ENCODE assay signal across 9 mouse cellular contexts in genomic region chr7:80207314-80207731, GRCm38 (mm10). TPM values are rescaled to one million over a fixed set of nuclear protein-coding genes. Genes with fewer than 3 reads are reported as not detected.
DNase-seq lines count a peak whose midpoint lies in the region; ATAC-seq and TF ChIP-seq lines count a peak whose summit lies in the region.
"Had no signal": no experiment of that assay in that cellular context is flagged by ENCODE, and none has a peak within 500 bp of the region (broad histone marks: within the 10 kb centered on the region; RNA-seq: fewer than 3 reads in every experiment).

No protein-coding gene starts in this region.

- H3K36me3 ChIP-seq in spleen, adult 2 months (ENCODE audit: control insufficient read depth, insufficient read depth, low read length): peaks cover 2% of the 10 kb centered on the region; the same call in 1 of the 2 replicates
- H3K36me3 ChIP-seq in kidney, postnatal 0 days (ENCODE audit: insufficient read depth, low read length): no peaks in the 10 kb centered on the region
- peaks cover 2% of the 10 kb centered on the region; the same call in 1 of the 2 replicates for H3K36me3 ChIP-seq in stomach, embryonic 14.5 days (ENCODE audit: control insufficient read depth, insufficient read depth, low read length)
- 0 out of 2 replicates have a peak, but pooled peaks cover 6% of the 10 kb centered on the region for H3K36me3 ChIP-seq in forebrain, postnatal 0 days (ENCODE audit: insufficient read depth)
- H3K36me3 ChIP-seq in forebrain, embryonic 15.5 days: no peaks in the 10 kb centered on the region

- H3K4me2 ChIP-seq in kidney, postnatal 0 days (ENCODE audit: low read length): no peak overlapping the region
- H3K4me2 ChIP-seq in stomach, embryonic 14.5 days (replicated peaks; ENCODE audit: low read depth, low read length): 0 out of 2 replicates have a peak overlapping the region, but pooled peaks have one; percentile 2
- H3K4me2 ChIP-seq in forebrain, postnatal 0 days (ENCODE audit: low read depth): no peak overlapping the region
- H3K4me2 ChIP-seq in forebrain, embryonic 15.5 days (replicated peaks): no peak overlapping the region

- H3K27me3 ChIP-seq in spleen, adult 2 months (ENCODE audit: control insufficient read depth, insufficient read depth, low read length): no peaks in the 10 kb centered on the region
- H3K27me3 ChIP-seq in kidney, postnatal 0 days (ENCODE audit: insufficient read depth, low read length): no peaks in the 10 kb centered on the region
- no peaks in the 10 kb centered on the region for H3K27me3 ChIP-seq in stomach, embryonic 14.5 days (ENCODE audit: control insufficient read depth, insufficient read depth, low read length)
- no peaks in the 10 kb centered on the region for H3K27me3 ChIP-seq in forebrain, postnatal 0 days (ENCODE audit: insufficient read depth, low read length)
- no peaks in the 10 kb centered on the region for H3K27me3 ChIP-seq in forebrain, embryonic 15.5 days

- peak; percentile 68 for ATAC-seq in kidney, postnatal 0 days (replicated peaks; ENCODE audit: low FRiP score, low read depth)
- ATAC-seq in stomach, embryonic 14.5 days (ENCODE audit: insufficient number of reproducible peaks, insufficient read depth, low FRiP score, low read depth): peak; percentile 43
- ATAC-seq in forebrain, postnatal 0 days: no peak
- ATAC-seq in forebrain, embryonic 15.5 days (replicated peaks): no peak

- 0 out of 2 replicates have a peak overlapping the region, but pooled peaks have one; percentile 6 for H3K9ac ChIP-seq in kidney, postnatal 0 days (ENCODE audit: low read depth, low read length)
- H3K9ac ChIP-seq in stomach, embryonic 14.5 days (replicated peaks; ENCODE audit: low read depth, low read length): no peak overlapping the region
- no peak overlapping the region for H3K9ac ChIP-seq in forebrain, postnatal 0 days
- no peak overlapping the region for H3K9ac ChIP-seq in forebrain, embryonic 15.5 days (replicated peaks)

- peak overlapping the region; percentile 88 for H3K27ac ChIP-seq in spleen, adult 2 months (ENCODE audit: insufficient read depth, low read length)
- H3K27ac ChIP-seq in bone marrow, adult 2 months (ENCODE audit: control insufficient read depth, insufficient read depth, low read depth, low read length, poor library complexity): peak overlapping the region; percentile 91
- peak overlapping the region; percentile 75 for H3K27ac ChIP-seq in kidney, postnatal 0 days
- peak overlapping the region; percentile 87 for H3K27ac ChIP-seq in stomach, embryonic 14.5 days (ENCODE audit: low read length)
- no peak overlapping the region for H3K27ac ChIP-seq in forebrain, postnatal 0 days (ENCODE audit: low read depth, low read length)
- no peak overlapping the region for H3K27ac ChIP-seq in forebrain, embryonic 15.5 days (replicated peaks)

- H3K9me3 ChIP-seq in kidney, postnatal 0 days (replicated peaks; ENCODE audit: low read length): no peaks in the 10 kb centered on the region
- no peaks in the 10 kb centered on the region for H3K9me3 ChIP-seq in stomach, embryonic 14.5 days (ENCODE audit: control insufficient read depth, low read depth, low read length)
- H3K9me3 ChIP-seq in forebrain, postnatal 0 days (ENCODE audit: low read length): no peaks in the 10 kb centered on the region
- H3K9me3 ChIP-seq in forebrain, embryonic 15.5 days: no peaks in the 10 kb centered on the region

- no peak for TF ChIP-seq CTCF in spleen, adult 2 months (IDR thresholded peaks at IDR 0.05; ENCODE audit: extremely low read depth, insufficient read depth, insufficient read length, insufficient replicate concordance)
- TF ChIP-seq CTCF in bone marrow, adult 2 months (IDR thresholded peaks at IDR 0.05; ENCODE audit: control insufficient read depth, insufficient read depth, low read length): no peak
- TF ChIP-seq CTCF in kidney, postnatal 0 days (IDR thresholded peaks at IDR 0.05; ENCODE audit: low read depth): no peak
- TF ChIP-seq CTCF in forebrain, postnatal 0 days (IDR thresholded peaks at IDR 0.05; ENCODE audit: low read depth): no peak

- no peak overlapping the region for H3K4me3 ChIP-seq in spleen, adult 2 months (ENCODE audit: extremely low read depth, insufficient read depth, insufficient read length)
- no peak overlapping the region for H3K4me3 ChIP-seq in bone marrow, adult 2 months (replicated peaks; ENCODE audit: control insufficient read depth, low read depth, low read length)
- H3K4me3 ChIP-seq in kidney, postnatal 0 days (replicated peaks; ENCODE audit: low read depth, low read length): no peak overlapping the region
- H3K4me3 ChIP-seq in stomach, embryonic 14.5 days (ENCODE audit: low read depth, low read length): no peak overlapping the region
- no peak overlapping the region for H3K4me3 ChIP-seq in forebrain, postnatal 0 days (ENCODE audit: low read depth, low read length)
- H3K4me3 ChIP-seq in forebrain, embryonic 15.5 days: no peak overlapping the region

- WGBS in spleen, adult 2 months: 60% methylated on average over 3 of the region's 3 CpGs
- 44% methylated on average over 3 of the region's 3 CpGs for WGBS in bone marrow, adult 2 months
- WGBS in kidney, postnatal 0 days: 57% methylated on average over 3 of the region's 3 CpGs
- 53% methylated on average over 3 of the region's 3 CpGs for WGBS in stomach, embryonic 14.5 days
- WGBS in forebrain, postnatal 0 days: 75% methylated on average over 3 of the region's 3 CpGs
- WGBS in forebrain, embryonic 15.5 days: 73% methylated on average over 3 of the region's 3 CpGs

- DNase-seq in spleen, adult 2 months (ENCODE audit: low read depth in 1 of 2, low spot score in 2 of 2): peak in 1 of 2 experiments; percentile 48
- no peak for DNase-seq in spleen, adult 12 weeks (ENCODE audit: low spot score)
- no peak for DNase-seq in kidney, postnatal 0 days (ENCODE audit: low spot score)
- DNase-seq in forebrain, postnatal 0 days: no peak
- DNase-seq in right cerebral cortex, adult 18-20 months: no peak
- DNase-seq: thymus, adult 18-20 months had no signal

- H3K4me1 ChIP-seq in spleen, adult 2 months (ENCODE audit: control insufficient read depth, insufficient read depth, insufficient read length): peaks cover 84% of the 10 kb centered on the region
- peaks cover 43% of the 10 kb centered on the region for H3K4me1 ChIP-seq in bone marrow, adult 2 months (ENCODE audit: control insufficient read depth, insufficient read depth, low read length)
- H3K4me1 ChIP-seq in kidney, postnatal 0 days (replicated peaks; ENCODE audit: insufficient read depth, low read length): peaks cover 14% of the 10 kb centered on the region
- peaks cover 46% of the 10 kb centered on the region for H3K4me1 ChIP-seq in stomach, embryonic 14.5 days (ENCODE audit: control insufficient read depth, insufficient read depth, low read length)
- 0 out of 2 replicates have a peak, but pooled peaks cover 5% of the 10 kb centered on the region for H3K4me1 ChIP-seq in forebrain, postnatal 0 days (ENCODE audit: insufficient read depth)
- H3K4me1 ChIP-seq in forebrain, embryonic 15.5 days: peaks cover 62% of the 10 kb centered on the region

- TF ChIP-seq POLR2A in spleen, adult 2 months (IDR thresholded peaks at IDR 0.05; ENCODE audit: low read depth, low read length): no peak
- no peak for TF ChIP-seq POLR2A in bone marrow, adult 2 months (IDR thresholded peaks at IDR 0.05; ENCODE audit: borderline replicate concordance, control insufficient read depth, low read depth, low read length)

RNA-seq across cellular contexts. Expression of gene Sema4b, which starts 20.7 kb away (rescaled TPM):
- 69.5 and 81.3 TPM in 2 replicates for polyA plus RNA-seq in spleen, adult 2 months (2012; rRNA removed)
- 33.7 and 51.6 TPM in 2 replicates for polyA plus RNA-seq in bone marrow, adult 2 months (2011; ENCODE audit: insufficient read depth, insufficient read length, low replicate concordance, missing spikeins)
- polyA plus RNA-seq in kidney, postnatal 0 days (2015; fragmentation: Nextera tagmentation; extraction: Ambion mirVana): 20.7 and 21.2 TPM in 2 replicates
- polyA plus RNA-seq in stomach, embryonic 14.5 days (2014; fragmentation: Nextera tagmentation; extraction: Ambion mirVana): 21.7 and 23.4 TPM in 2 replicates
- 24.5 and 35.6 TPM in 2 replicates for total RNA-seq in forebrain, postnatal 0 days (2014; rRNA removed)
- 17.0 and 22.4 TPM in 2 replicates for polyA plus RNA-seq in forebrain, postnatal 0 days (2015; fragmentation: Nextera tagmentation; extraction: Ambion mirVana)
- polyA plus RNA-seq in forebrain, embryonic 15.5 days (2015; fragmentation: Nextera tagmentation; extraction: Ambion mirVana): 22.7 and 24.7 TPM in 2 replicates

RNA-seq across cellular contexts. Expression of gene Cib1, which starts 25.3 kb away (rescaled TPM):
- polyA plus RNA-seq in spleen, adult 2 months (2012; rRNA removed): 117 and 118 TPM in 2 replicates
- polyA plus RNA-seq in bone marrow, adult 2 months (2011; ENCODE audit: insufficient read depth, insufficient read length, low replicate concordance, missing spikeins): 81.7 and 82.5 TPM in 2 replicates
- polyA plus RNA-seq in kidney, postnatal 0 days (2015; fragmentation: Nextera tagmentation; extraction: Ambion mirVana): 165 and 188 TPM in 2 replicates
- polyA plus RNA-seq in stomach, embryonic 14.5 days (2014; fragmentation: Nextera tagmentation; extraction: Ambion mirVana): 108 and 112 TPM in 2 replicates
- total RNA-seq in forebrain, postnatal 0 days (2014; rRNA removed): 11.3 and 16.4 TPM in 2 replicates
- polyA plus RNA-seq in forebrain, postnatal 0 days (2015; fragmentation: Nextera tagmentation; extraction: Ambion mirVana): 29.0 and 29.3 TPM in 2 replicates
- 31.6 and 32.7 TPM in 2 replicates for polyA plus RNA-seq in forebrain, embryonic 15.5 days (2015; fragmentation: Nextera tagmentation; extraction: Ambion mirVana)

RNA-seq across cellular contexts. Expression of gene Gdpgp1, which starts 25.3 kb away (rescaled TPM):
- polyA plus RNA-seq in spleen, adult 2 months (2012; rRNA removed): 3.0 and 3.7 TPM in 2 replicates
- polyA plus RNA-seq in bone marrow, adult 2 months (2011; ENCODE audit: insufficient read depth, insufficient read length, low replicate concordance, missing spikeins): 1.1 and 1.8 TPM in 2 replicates
- polyA plus RNA-seq in kidney, postnatal 0 days (2015; fragmentation: Nextera tagmentation; extraction: Ambion mirVana): 2.1 and 2.9 TPM in 2 replicates
- polyA plus RNA-seq in stomach, embryonic 14.5 days (2014; fragmentation: Nextera tagmentation; extraction: Ambion mirVana): 5.0 and 5.6 TPM in 2 replicates
- total RNA-seq in forebrain, postnatal 0 days (2014; rRNA removed): 4.1 and 5.8 TPM in 2 replicates
- polyA plus RNA-seq in forebrain, postnatal 0 days (2015; fragmentation: Nextera tagmentation; extraction: Ambion mirVana): 1.3 and 2.6 TPM in 2 replicates
- 3.6 and 3.9 TPM in 2 replicates for polyA plus RNA-seq in forebrain, embryonic 15.5 days (2015; fragmentation: Nextera tagmentation; extraction: Ambion mirVana)

RNA-seq across cellular contexts. Expression of gene Ttll13, which starts 38.9 kb away (rescaled TPM):
- polyA plus RNA-seq in spleen, adult 2 months (2012; rRNA removed): 0.25 and 0.31 TPM in 2 replicates
- not detected in 2 replicates for polyA plus RNA-seq in bone marrow, adult 2 months (2011; ENCODE audit: insufficient read depth, insufficient read length, low replicate concordance, missing spikeins)
- 1.0 and 1.1 TPM in 2 replicates for polyA plus RNA-seq in kidney, postnatal 0 days (2015; fragmentation: Nextera tagmentation; extraction: Ambion mirVana)
- polyA plus RNA-seq in stomach, embryonic 14.5 days (2014; fragmentation: Nextera tagmentation; extraction: Ambion mirVana): 1.0 and 1.8 TPM in 2 replicates
- total RNA-seq in forebrain, postnatal 0 days (2014; rRNA removed): 0.48 and 2.0 TPM in 2 replicates
- 1.4 and 1.5 TPM in 2 replicates for polyA plus RNA-seq in forebrain, postnatal 0 days (2015; fragmentation: Nextera tagmentation; extraction: Ambion mirVana)
- polyA plus RNA-seq in forebrain, embryonic 15.5 days (2015; fragmentation: Nextera tagmentation; extraction: Ambion mirVana): 1.0 and 1.1 TPM in 2 replicates

RNA-seq across cellular contexts. Expression of gene Ngrn, which starts 53.7 kb away (rescaled TPM):
- 14.9 and 21.5 TPM in 2 replicates for polyA plus RNA-seq in spleen, adult 2 months (2012; rRNA removed)
- 12.7 and 26.8 TPM in 2 replicates for polyA plus RNA-seq in bone marrow, adult 2 months (2011; ENCODE audit: insufficient read depth, insufficient read length, low replicate concordance, missing spikeins)
- 48.9 and 50.6 TPM in 2 replicates for polyA plus RNA-seq in kidney, postnatal 0 days (2015; fragmentation: Nextera tagmentation; extraction: Ambion mirVana)
- polyA plus RNA-seq in stomach, embryonic 14.5 days (2014; fragmentation: Nextera tagmentation; extraction: Ambion mirVana): 51.7 and 52.2 TPM in 2 replicates
- 67.2 and 74.9 TPM in 2 replicates for total RNA-seq in forebrain, postnatal 0 days (2014; rRNA removed)
- 71.4 and 72.0 TPM in 2 replicates for polyA plus RNA-seq in forebrain, postnatal 0 days (2015; fragmentation: Nextera tagmentation; extraction: Ambion mirVana)
- 67.7 and 67.9 TPM in 2 replicates for polyA plus RNA-seq in forebrain, embryonic 15.5 days (2015; fragmentation: Nextera tagmentation; extraction: Ambion mirVana)

Comparison
In these comparisons a context has a peak if more than half of its experiments do, and no peak if none do; other contexts are left out.
1. H3K27ac ChIP-seq: peak in spleen, adult 2 months (single experiment), bone marrow, adult 2 months (single experiment), kidney, postnatal 0 days (single experiment) and stomach, embryonic 14.5 days (single experiment); none in forebrain, postnatal 0 days (single experiment) and forebrain, embryonic 15.5 days (single experiment).
2. ATAC-seq: peak in kidney, postnatal 0 days (single experiment) and stomach, embryonic 14.5 days (single experiment); none in forebrain, postnatal 0 days (single experiment) and forebrain, embryonic 15.5 days (single experiment).